Comparison of ENCODE assay signal across 34 mouse cellular contexts in genomic region chr12:39047126-39047525, GRCm38 (mm10).
"Had no signal": no experiment of that assay in that cellular context is flagged by ENCODE, and none has a peak within 500 bp of the region (broad histone marks: within the 10 kb centered on the region; RNA-seq: fewer than 3 reads in every experiment).

No protein-coding gene starts in this region.

- H3K27ac ChIP-seq: heart, embryonic 13.5 days; heart, embryonic 15.5 days; hindbrain, embryonic 10.5 days; hindbrain, embryonic 12.5 days; hindbrain, embryonic 13.5 days; hindbrain, embryonic 14.5 days; hindbrain, embryonic 15.5 days; hindbrain, postnatal 0 days; intestine, embryonic 15.5 days; kidney, embryonic 15.5 days; kidney, postnatal 0 days; left cerebral cortex, adult 2 months had no signal

- H3K36me3 ChIP-seq: heart, embryonic 12.5 days; heart, embryonic 13.5 days; heart, embryonic 15.5 days; hindbrain, embryonic 10.5 days; hindbrain, embryonic 12.5 days; hindbrain, embryonic 13.5 days; hindbrain, embryonic 15.5 days; intestine, embryonic 15.5 days; kidney, embryonic 15.5 days had no signal

- DNase-seq: heart, postnatal 10 days; heart, postnatal 14 days; heart, postnatal 36 days; heart, postnatal 4 days; kidney, adult 11 months; kidney, adult 18-20 months; kidney, adult 2 months; kidney, adult 8-10 months; kidney, adult 9 months; kidney, postnatal 10 days; kidney, postnatal 14 days; kidney, postnatal 25 days; kidney, postnatal 36 days; kidney, postnatal 4 days; layer of hippocampus, adult 9-11 months; layer of hippocampus, postnatal 36 days had no signal

- ATAC-seq: hindbrain, embryonic 16.5 days; hindbrain, postnatal 0 days; inflammation-experienced regulatory T-cells, adult 6 months; intestine, embryonic 15.5 days; intestine, embryonic 16.5 days; intestine, postnatal 0 days had no signal

- H3K4me3 ChIP-seq: heart, embryonic 12.5 days; heart, embryonic 13.5 days; heart, embryonic 15.5 days; hindbrain, embryonic 10.5 days; hindbrain, embryonic 12.5 days; hindbrain, embryonic 13.5 days; hindbrain, embryonic 15.5 days; intestine, embryonic 15.5 days; kidney, embryonic 15.5 days; layer of hippocampus, adult 2 months; left cerebral cortex, adult 2 months had no signal

- H3K4me2 ChIP-seq: heart, embryonic 12.5 days; heart, embryonic 13.5 days; heart, embryonic 15.5 days; hindbrain, embryonic 12.5 days; hindbrain, embryonic 13.5 days; hindbrain, embryonic 14.5 days; hindbrain, embryonic 15.5 days; intestine, embryonic 15.5 days; kidney, embryonic 15.5 days had no signal

- H3K9ac ChIP-seq: heart, embryonic 12.5 days; heart, embryonic 13.5 days; heart, embryonic 15.5 days; hindbrain, embryonic 12.5 days; hindbrain, embryonic 13.5 days; hindbrain, embryonic 14.5 days; hindbrain, embryonic 15.5 days; intestine, embryonic 15.5 days; kidney, embryonic 15.5 days had no signal

- H3K9me3 ChIP-seq: heart, embryonic 12.5 days; heart, embryonic 13.5 days; heart, embryonic 15.5 days; hindbrain, embryonic 10.5 days; hindbrain, embryonic 12.5 days; hindbrain, embryonic 13.5 days; hindbrain, embryonic 15.5 days; intestine, embryonic 15.5 days; kidney, embryonic 15.5 days had no signal

- H3K4me1 ChIP-seq: heart, embryonic 12.5 days; heart, embryonic 13.5 days; heart, embryonic 15.5 days; hindbrain, embryonic 10.5 days; hindbrain, embryonic 12.5 days; hindbrain, embryonic 13.5 days; hindbrain, embryonic 15.5 days; intestine, embryonic 15.5 days; kidney, embryonic 15.5 days had no signal

- H3K27me3 ChIP-seq: heart, embryonic 12.5 days; heart, embryonic 13.5 days; heart, embryonic 15.5 days; hindbrain, embryonic 12.5 days; hindbrain, embryonic 13.5 days; hindbrain, embryonic 15.5 days; intestine, embryonic 15.5 days; kidney, embryonic 15.5 days had no signal
